Mouse (Mus musculus): Measurements from ENCODE around the gene Slc36a4. TPM values are rescaled to one million over a fixed set of nuclear protein-coding genes. Genes with fewer than 3 reads are reported as not detected.

Gene Slc36a4
- polyA plus RNA-seq, 1 experiment = 2.3 TPM

DNA sequence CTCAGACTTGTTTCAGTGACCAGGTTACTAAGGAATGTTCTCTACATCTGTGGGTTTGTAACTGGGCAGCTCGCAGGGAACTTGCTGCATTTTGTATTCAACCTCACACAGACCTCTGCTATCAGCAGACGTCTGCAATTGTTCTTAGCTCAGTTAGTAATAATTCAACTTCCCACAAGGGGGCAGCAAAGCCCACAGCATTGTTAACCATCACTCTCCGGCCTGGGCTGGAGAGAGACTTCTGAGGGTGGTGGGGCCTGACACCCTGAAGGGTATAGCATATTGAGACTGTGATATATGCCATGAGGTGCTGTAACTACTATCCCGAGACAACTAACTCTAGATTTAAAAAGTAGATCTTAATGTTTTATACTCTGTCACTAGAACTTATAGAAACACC is 24.3 kb upstream of the Slc36a4 start:
- DNase-seq (ENCODE audit: low read depth in 1 of 2, low spot score in 2 of 2) = peak in 1 of 2 experiments; percentile 47
- Histone ChIP-seq H3K4me1 (ENCODE audit: control insufficient read depth, insufficient read depth, insufficient read length) (no peaks in the 10 kb centered on the region), H3K27me3 (ENCODE audit: control insufficient read depth, insufficient read depth, low read length) (no peaks in the 10 kb centered on the region), H3K27ac (ENCODE audit: insufficient read depth, low read length) (no peak overlapping the region), H3K36me3 (ENCODE audit: control insufficient read depth, insufficient read depth, low read length) (no peaks in the 10 kb centered on the region), H3K4me3 (ENCODE audit: extremely low read depth, insufficient read depth, insufficient read length) (no peak overlapping the region)
- 21% methylated on average over 4 of the region's 4 CpGs for WGBS
- TF ChIP-seq CTCF (IDR thresholded peaks at IDR 0.05; ENCODE audit: extremely low read depth, insufficient read depth, insufficient read length, insufficient replicate concordance) (peak; percentile 52; the same call in 1 of the 2 replicates), POLR2A (IDR thresholded peaks at IDR 0.05; ENCODE audit: low read depth, low read length) (no peak)

DNA sequence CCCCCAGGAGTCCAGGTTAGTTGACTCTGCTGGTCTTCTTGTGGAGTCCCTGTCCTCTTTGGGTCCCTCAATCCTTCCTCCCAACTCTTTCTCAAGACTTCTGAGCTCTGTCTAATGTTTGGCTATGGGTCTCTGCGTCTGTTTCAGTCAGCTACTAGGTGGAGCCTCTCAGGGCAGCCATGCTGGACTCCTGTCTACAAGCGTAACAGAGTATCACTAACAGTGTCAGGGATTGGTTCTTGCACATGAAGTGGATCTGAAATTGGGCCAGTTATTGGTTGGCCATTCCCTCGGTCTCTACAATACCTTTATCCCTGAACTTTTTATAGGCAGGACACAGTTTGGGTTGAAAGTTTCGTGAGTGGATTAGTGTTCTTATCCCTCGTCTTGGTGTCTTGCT is 22.2 kb upstream of the Slc36a4 start:
- DNase-seq (ENCODE audit: low read depth in 1 of 2, low spot score in 2 of 2) = no peak
- WGBS = 86% methylated on average over 5 of the region's 5 CpGs
- Histone ChIP-seq H3K27me3 (ENCODE audit: control insufficient read depth, insufficient read depth, low read length) (no peaks in the 10 kb centered on the region), H3K4me3 (ENCODE audit: extremely low read depth, insufficient read depth, insufficient read length) (no peak overlapping the region), H3K27ac (ENCODE audit: insufficient read depth, low read length) (no peak overlapping the region), H3K4me1 (ENCODE audit: control insufficient read depth, insufficient read depth, insufficient read length) (no peaks in the 10 kb centered on the region), H3K36me3 (ENCODE audit: control insufficient read depth, insufficient read depth, low read length) (no peaks in the 10 kb centered on the region)
- no peak for TF ChIP-seq CTCF (IDR thresholded peaks at IDR 0.05; ENCODE audit: extremely low read depth, insufficient read depth, insufficient read length, insufficient replicate concordance)
- TF ChIP-seq POLR2A (IDR thresholded peaks at IDR 0.05; ENCODE audit: low read depth, low read length) = no peak

DNA sequence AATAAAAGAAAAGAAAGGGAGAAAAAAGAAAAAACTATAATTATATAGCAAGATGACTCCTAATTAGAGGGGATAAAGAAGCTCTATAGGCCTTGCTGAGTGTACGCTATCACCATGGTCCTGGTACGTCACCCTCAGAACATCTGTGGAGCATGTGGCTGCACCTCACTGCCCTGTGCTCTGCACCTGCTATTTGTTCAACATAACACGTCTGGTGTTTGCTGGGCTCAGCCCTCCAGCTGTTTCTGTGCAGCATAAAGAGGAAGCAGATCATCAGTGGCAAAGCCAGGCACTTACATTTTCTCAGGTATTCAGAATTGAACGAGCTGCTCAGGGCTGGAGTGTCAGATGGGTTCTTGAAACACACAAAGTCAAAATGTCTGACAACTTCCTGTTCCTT is 15.7 kb upstream of the Slc36a4 start:
- 19% methylated on average over 4 of the region's 4 CpGs for WGBS
- H3K27ac ChIP-seq (ENCODE audit: insufficient read depth, low read length) = no peak overlapping the region
- TF ChIP-seq POLR2A (IDR thresholded peaks at IDR 0.05; ENCODE audit: low read depth, low read length) (no peak), CTCF (IDR thresholded peaks at IDR 0.05; ENCODE audit: extremely low read depth, insufficient read depth, insufficient read length, insufficient replicate concordance) (no peak)
- H3K4me3 ChIP-seq (ENCODE audit: extremely low read depth, insufficient read depth, insufficient read length) = no peak overlapping the region
- no peaks in the 10 kb centered on the region for H3K36me3 ChIP-seq (ENCODE audit: control insufficient read depth, insufficient read depth, low read length)
- peak in 1 of 2 experiments; percentile 38 for DNase-seq (ENCODE audit: low read depth in 1 of 2, low spot score in 2 of 2)
- no peaks in the 10 kb centered on the region for H3K4me1 ChIP-seq (ENCODE audit: control insufficient read depth, insufficient read depth, insufficient read length)
- H3K27me3 ChIP-seq (ENCODE audit: control insufficient read depth, insufficient read depth, low read length) = no peaks in the 10 kb centered on the region

DNA sequence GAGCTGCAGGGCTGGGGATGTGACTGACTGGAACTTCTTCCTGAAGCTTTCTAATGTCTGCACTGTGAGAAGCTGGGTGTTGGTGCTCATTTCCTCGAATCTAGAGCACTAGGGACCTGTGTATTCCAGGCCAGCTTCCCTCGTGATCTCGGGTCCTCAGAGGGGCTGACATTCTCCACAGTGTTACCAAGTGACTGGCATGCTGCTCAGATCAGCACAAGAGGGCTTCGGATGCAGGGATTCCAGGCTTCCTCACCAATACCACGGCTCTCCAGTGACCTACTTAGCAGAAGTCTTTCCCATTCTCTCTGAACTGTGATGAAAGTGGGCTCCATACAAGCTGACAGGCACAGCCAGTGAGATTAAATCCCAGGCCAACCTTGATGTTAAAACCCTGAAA is 14.5 kb upstream of the Slc36a4 start:
- no peak overlapping the region for H3K27ac ChIP-seq (ENCODE audit: insufficient read depth, low read length)
- 59% methylated on average over 5 of the region's 5 CpGs for WGBS
- no peaks in the 10 kb centered on the region for H3K4me1 ChIP-seq (ENCODE audit: control insufficient read depth, insufficient read depth, insufficient read length)
- H3K36me3 ChIP-seq (ENCODE audit: control insufficient read depth, insufficient read depth, low read length) = no peaks in the 10 kb centered on the region
- no peaks in the 10 kb centered on the region for H3K27me3 ChIP-seq (ENCODE audit: control insufficient read depth, insufficient read depth, low read length)
- DNase-seq (ENCODE audit: low read depth in 1 of 2, low spot score in 2 of 2) = no peak
- TF ChIP-seq CTCF (IDR thresholded peaks at IDR 0.05; ENCODE audit: extremely low read depth, insufficient read depth, insufficient read length, insufficient replicate concordance) (no peak), POLR2A (IDR thresholded peaks at IDR 0.05; ENCODE audit: low read depth, low read length) (no peak)
- no peak overlapping the region for H3K4me3 ChIP-seq (ENCODE audit: extremely low read depth, insufficient read depth, insufficient read length)

DNA sequence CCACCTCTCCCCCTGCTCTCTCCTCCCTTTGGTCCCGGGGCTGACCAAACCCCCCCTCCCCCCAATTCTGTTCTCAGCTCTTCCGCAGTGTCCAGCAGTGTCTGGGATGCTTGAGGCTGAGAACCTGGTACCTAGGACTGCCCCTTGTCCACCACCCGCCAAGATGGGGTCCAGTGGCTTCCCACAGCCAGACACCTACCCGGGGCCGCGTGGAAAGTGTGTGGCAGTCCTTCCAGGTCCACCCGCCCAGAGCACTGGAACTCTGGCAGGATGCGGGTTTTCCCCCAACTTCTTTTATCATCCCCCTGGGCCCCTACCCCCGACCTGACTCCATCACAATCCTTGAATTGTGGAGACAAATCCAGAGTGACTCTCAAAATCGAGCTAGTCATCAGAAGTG is 3.8 kb upstream of the Slc36a4 start:
- Histone ChIP-seq H3K27me3 (ENCODE audit: control insufficient read depth, insufficient read depth, low read length) (no peaks in the 10 kb centered on the region), H3K4me1 (ENCODE audit: control insufficient read depth, insufficient read depth, insufficient read length) (no peaks in the 10 kb centered on the region), H3K36me3 (ENCODE audit: control insufficient read depth, insufficient read depth, low read length) (no peaks in the 10 kb centered on the region), H3K27ac (ENCODE audit: insufficient read depth, low read length) (no peak overlapping the region), H3K4me3 (ENCODE audit: extremely low read depth, insufficient read depth, insufficient read length) (no peak overlapping the region)
- DNase-seq (ENCODE audit: low read depth in 1 of 2, low spot score in 2 of 2) = no peak
- TF ChIP-seq POLR2A (IDR thresholded peaks at IDR 0.05; ENCODE audit: low read depth, low read length) = no peak
- no peak for TF ChIP-seq CTCF (IDR thresholded peaks at IDR 0.05; ENCODE audit: extremely low read depth, insufficient read depth, insufficient read length, insufficient replicate concordance)
- WGBS = 79% methylated on average over 10 of the region's 10 CpGs

DNA sequence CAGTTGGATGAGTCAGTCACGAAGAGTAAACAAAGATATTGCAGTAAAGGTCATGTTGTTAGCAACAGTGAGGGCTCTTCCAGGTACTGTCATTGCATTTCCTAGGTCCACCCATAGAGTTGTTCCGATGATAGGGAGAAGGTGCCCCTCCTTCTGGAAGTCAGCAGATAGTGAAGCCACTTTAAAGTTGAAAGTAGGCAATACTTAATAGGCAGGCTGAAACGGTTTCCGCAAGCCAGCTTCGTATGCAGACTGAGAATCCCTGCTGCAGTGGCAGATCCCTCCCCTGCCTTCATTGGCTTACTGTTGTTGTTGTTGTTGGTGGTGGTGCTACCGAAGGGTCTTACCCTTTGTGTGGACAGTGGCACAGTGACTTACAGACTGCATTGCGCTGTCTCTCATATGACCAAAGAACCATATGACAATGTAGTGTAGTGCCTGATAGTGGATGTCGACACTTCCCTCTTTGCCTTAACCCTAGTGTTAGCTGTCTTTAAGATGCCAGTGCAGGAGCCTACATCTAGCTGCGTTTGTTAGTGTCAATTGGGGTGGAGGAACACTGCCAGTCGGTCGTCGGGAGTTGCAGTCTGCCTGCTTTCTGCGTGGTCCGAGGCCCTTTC is 449 bp upstream of the Slc36a4 start:
- no peak for DNase-seq (ENCODE audit: low read depth in 1 of 2, low spot score in 2 of 2)
- TF ChIP-seq POLR2A (IDR thresholded peaks at IDR 0.05; ENCODE audit: low read depth, low read length) (no peak), CTCF (IDR thresholded peaks at IDR 0.05; ENCODE audit: extremely low read depth, insufficient read depth, insufficient read length, insufficient replicate concordance) (no peak)
- peak overlapping the region; percentile 47 for H3K27ac ChIP-seq (ENCODE audit: insufficient read depth, low read length)
- no peaks in the 10 kb centered on the region for H3K27me3 ChIP-seq (ENCODE audit: control insufficient read depth, insufficient read depth, low read length)
- H3K36me3 ChIP-seq (ENCODE audit: control insufficient read depth, insufficient read depth, low read length) = no peaks in the 10 kb centered on the region
- no peaks in the 10 kb centered on the region for H3K4me1 ChIP-seq (ENCODE audit: control insufficient read depth, insufficient read depth, insufficient read length)
- 22% methylated on average over 14 of the region's 14 CpGs for whole genome bisulfite sequencing
- H3K4me3 ChIP-seq (ENCODE audit: extremely low read depth, insufficient read depth, insufficient read length) = peak overlapping the region; percentile 73

DNA sequence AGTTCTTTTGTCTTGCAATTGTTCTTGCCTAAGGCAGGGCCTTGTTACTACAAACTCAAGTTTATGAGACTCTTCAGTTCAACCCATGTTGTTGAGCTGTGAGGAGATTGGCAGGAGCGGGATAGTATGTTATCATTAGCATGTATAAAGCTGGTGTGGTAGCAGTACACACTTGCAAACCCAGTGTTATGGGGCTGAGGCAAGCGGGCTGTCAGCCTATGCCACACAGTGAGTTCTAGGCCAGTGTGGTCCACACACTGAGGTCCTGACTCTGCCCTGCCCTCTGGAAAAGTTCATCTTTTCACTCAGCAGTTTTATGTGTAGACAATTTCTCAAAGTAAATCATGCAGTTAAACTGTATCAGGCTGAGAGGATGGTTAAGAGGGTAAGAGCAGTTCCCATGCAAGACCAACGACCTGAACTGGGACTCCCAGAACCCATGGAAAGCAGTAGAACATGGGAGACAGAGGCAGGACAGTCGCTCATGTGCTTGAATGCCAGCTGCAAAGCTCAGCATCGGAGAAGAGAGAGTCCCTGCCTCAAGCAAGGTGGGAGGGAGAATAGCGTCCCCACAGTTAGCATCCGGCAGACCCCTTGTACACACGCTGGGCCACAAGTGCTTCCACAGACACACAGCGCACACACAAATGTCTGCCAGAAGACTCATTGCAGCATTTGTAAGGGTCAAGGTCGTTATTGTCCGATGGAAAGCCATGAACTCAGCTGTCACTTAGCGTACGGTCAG is 1.5 kb downstream of the Slc36a4 start:
- no peaks in the 10 kb centered on the region for H3K27me3 ChIP-seq (ENCODE audit: control insufficient read depth, insufficient read depth, low read length)
- 89% methylated on average over 13 of the region's 13 CpGs for WGBS
- no peak overlapping the region for H3K27ac ChIP-seq (ENCODE audit: insufficient read depth, low read length)
- H3K4me3 ChIP-seq (ENCODE audit: extremely low read depth, insufficient read depth, insufficient read length) = no peak overlapping the region
- no peak for TF ChIP-seq CTCF (IDR thresholded peaks at IDR 0.05; ENCODE audit: extremely low read depth, insufficient read depth, insufficient read length, insufficient replicate concordance)
- DNase-seq (ENCODE audit: low read depth in 1 of 2, low spot score in 2 of 2) = no peak
- H3K4me1 ChIP-seq (ENCODE audit: control insufficient read depth, insufficient read depth, insufficient read length) = no peaks in the 10 kb centered on the region
- no peaks in the 10 kb centered on the region for H3K36me3 ChIP-seq (ENCODE audit: control insufficient read depth, insufficient read depth, low read length)
